In genomic region chr1:154536763-154537162, GRCm38 (mm10) we compare ENCODE assay signal across 31 mouse cellular contexts.
"Had no signal": no experiment of that assay in that cellular context is flagged by ENCODE, and none has a peak within 500 bp of the region (broad histone marks: within the 10 kb centered on the region; RNA-seq: fewer than 3 reads in every experiment).

No protein-coding gene starts in this region.

- H3K4me1 ChIP-seq: limb, embryonic 10.5 days; limb, embryonic 12.5 days; limb, embryonic 13.5 days; limb, embryonic 15.5 days; liver, embryonic 12.5 days; liver, embryonic 13.5 days; liver, embryonic 15.5 days; lung, embryonic 15.5 days; megakaryocyte, embryonic 14.5 days; midbrain, embryonic 12.5 days had no signal

- H3K9ac ChIP-seq: limb, embryonic 12.5 days; limb, embryonic 13.5 days; limb, embryonic 15.5 days; liver, embryonic 12.5 days; liver, embryonic 13.5 days; liver, embryonic 14.5 days; liver, embryonic 15.5 days; liver, postnatal 0 days; lung, embryonic 14.5 days; lung, embryonic 15.5 days; midbrain, embryonic 12.5 days; midbrain, embryonic 13.5 days; midbrain, embryonic 15.5 days had no signal

- H3K4me2 ChIP-seq: limb, embryonic 12.5 days; limb, embryonic 13.5 days; limb, embryonic 15.5 days; liver, embryonic 12.5 days; liver, embryonic 13.5 days; liver, embryonic 15.5 days; lung, embryonic 14.5 days; lung, embryonic 15.5 days; midbrain, embryonic 11.5 days; midbrain, embryonic 12.5 days; midbrain, embryonic 13.5 days; midbrain, embryonic 15.5 days had no signal

- H3K9me3 ChIP-seq: limb, embryonic 10.5 days; limb, embryonic 12.5 days; limb, embryonic 13.5 days; limb, embryonic 15.5 days; liver, embryonic 12.5 days; liver, embryonic 13.5 days; liver, embryonic 15.5 days; lung, embryonic 15.5 days; megakaryocyte, embryonic 14.5 days; midbrain, embryonic 10.5 days; midbrain, embryonic 12.5 days; midbrain, embryonic 13.5 days; midbrain, embryonic 15.5 days had no signal

- H3K27ac ChIP-seq: left cerebral cortex, adult 2 months; limb, embryonic 10.5 days; limb, embryonic 12.5 days; limb, embryonic 13.5 days; limb, embryonic 15.5 days; liver, embryonic 12.5 days; liver, embryonic 13.5 days; liver, embryonic 14.5 days; liver, embryonic 15.5 days; lung, embryonic 15.5 days; macrophage; midbrain, embryonic 10.5 days; midbrain, embryonic 12.5 days; midbrain, embryonic 13.5 days; midbrain, embryonic 15.5 days had no signal

- H3K4me3 ChIP-seq: left cerebral cortex, adult 2 months; limb, embryonic 10.5 days; limb, embryonic 12.5 days; limb, embryonic 13.5 days; limb, embryonic 15.5 days; liver, embryonic 12.5 days; liver, embryonic 13.5 days; liver, embryonic 15.5 days; lung, embryonic 15.5 days; megakaryocyte, embryonic 14.5 days; midbrain, embryonic 10.5 days; midbrain, embryonic 12.5 days; midbrain, embryonic 13.5 days; midbrain, embryonic 15.5 days; myocyte had no signal

- H3K36me3 ChIP-seq: limb, embryonic 10.5 days; limb, embryonic 12.5 days; limb, embryonic 13.5 days; limb, embryonic 15.5 days; liver, embryonic 12.5 days; liver, embryonic 13.5 days; liver, embryonic 15.5 days; lung, embryonic 15.5 days; midbrain, embryonic 10.5 days; midbrain, embryonic 12.5 days; midbrain, embryonic 13.5 days; midbrain, embryonic 15.5 days had no signal

- DNase-seq: left cerebral cortex, postnatal 4 days; liver; liver, embryonic 13.5 days; liver, postnatal 0 days; lung, adult 18-20 months; lung, adult 2 months; lung, embryonic 14.5 days; lung, postnatal 10 days; lung, postnatal 14 days; lung, postnatal 36 days; lung, postnatal 4 days; midbrain, embryonic 14.5 days had no signal

- ATAC-seq: liver, embryonic 12.5 days; liver, postnatal 0 days; lung, postnatal 0 days; midbrain, embryonic 13.5 days; midbrain, embryonic 15.5 days; midbrain, embryonic 16.5 days had no signal

- H3K27me3 ChIP-seq: limb, embryonic 12.5 days; limb, embryonic 13.5 days; limb, embryonic 15.5 days; liver, embryonic 12.5 days; liver, embryonic 13.5 days; liver, embryonic 15.5 days; lung, embryonic 15.5 days; megakaryocyte, embryonic 14.5 days; midbrain, embryonic 12.5 days; midbrain, embryonic 13.5 days; midbrain, embryonic 15.5 days had no signal
